Mouse (Mus musculus): ENCODE measurements around the gene Chst8. TPM values are rescaled to one million over a fixed set of nuclear protein-coding genes. Genes with fewer than 3 reads are reported as not detected.

Chst8 gene
- polyA plus RNA-seq, 1 experiment from 2014 or later = 2.6 TPM

GRCm38 (mm10) chr7:34717161-34717810 is 95.2 kb downstream of the Chst8 start:
- no peaks in the 10 kb centered on the region for H3K9me3 ChIP-seq (ENCODE audit: control insufficient read depth, low read length)
- DNase-seq (ENCODE audit: low spot score) (peak; percentile 44), ATAC-seq (ENCODE audit: insufficient number of reproducible peaks, low FRiP score, low TSS enrichment, low read depth) (no peak)
- H3K4me1 ChIP-seq (ENCODE audit: control insufficient read depth, insufficient read depth, low read length) = peaks cover 28% of the 10 kb centered on the region
- 7% methylated on average over 11 of the region's 11 CpGs for WGBS
- no peak overlapping the region for H3K27ac ChIP-seq (replicated peaks; ENCODE audit: low read depth, low read length)
- no peaks in the 10 kb centered on the region for H3K27me3 ChIP-seq (ENCODE audit: control insufficient read depth, insufficient read depth, low read length)
- no peak overlapping the region for H3K4me2 ChIP-seq (ENCODE audit: low read depth, severe bottlenecking)
- no peak overlapping the region for H3K4me3 ChIP-seq (ENCODE audit: low read depth, low read length)
- no peak overlapping the region for H3K9ac ChIP-seq (ENCODE audit: low read length)
- no peaks in the 10 kb centered on the region for H3K36me3 ChIP-seq (ENCODE audit: control insufficient read depth, insufficient read depth, low read length)

DNA sequence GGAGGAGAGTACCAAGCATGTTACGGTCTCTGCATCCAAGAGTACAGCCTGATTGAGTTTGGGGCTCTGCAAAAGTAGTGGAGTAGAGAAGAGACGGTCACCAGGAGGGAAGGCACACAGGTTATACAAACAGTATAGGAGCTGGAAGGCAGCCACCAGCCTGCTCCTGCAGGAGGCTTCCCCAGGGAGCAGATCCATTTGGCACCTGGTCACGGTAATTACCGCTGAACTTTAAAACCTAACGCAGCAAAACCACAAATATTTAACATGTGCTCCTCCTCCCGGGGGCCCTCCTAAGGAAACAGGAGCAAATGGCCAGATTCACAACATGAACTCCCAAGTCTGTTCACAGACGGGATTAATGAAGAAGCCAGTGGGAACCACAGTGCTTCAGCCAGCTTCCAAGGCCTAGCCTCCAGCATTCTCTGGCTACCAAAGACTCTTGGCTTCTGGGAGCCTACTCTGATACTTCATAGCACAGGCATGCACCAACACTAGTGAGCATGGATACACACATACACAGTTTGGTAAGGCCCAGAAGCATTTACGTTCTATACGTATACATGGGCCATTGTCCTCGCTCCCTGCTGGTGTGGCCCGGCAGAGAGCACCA is 97.6 kb downstream of the Chst8 start:
- H3K4me3 ChIP-seq (ENCODE audit: low read depth, low read length) = no peak overlapping the region
- ATAC-seq (ENCODE audit: insufficient number of reproducible peaks, low FRiP score, low TSS enrichment, low read depth) = no peak
- 41% methylated on average over 11 of the region's 11 CpGs for WGBS

DNA sequence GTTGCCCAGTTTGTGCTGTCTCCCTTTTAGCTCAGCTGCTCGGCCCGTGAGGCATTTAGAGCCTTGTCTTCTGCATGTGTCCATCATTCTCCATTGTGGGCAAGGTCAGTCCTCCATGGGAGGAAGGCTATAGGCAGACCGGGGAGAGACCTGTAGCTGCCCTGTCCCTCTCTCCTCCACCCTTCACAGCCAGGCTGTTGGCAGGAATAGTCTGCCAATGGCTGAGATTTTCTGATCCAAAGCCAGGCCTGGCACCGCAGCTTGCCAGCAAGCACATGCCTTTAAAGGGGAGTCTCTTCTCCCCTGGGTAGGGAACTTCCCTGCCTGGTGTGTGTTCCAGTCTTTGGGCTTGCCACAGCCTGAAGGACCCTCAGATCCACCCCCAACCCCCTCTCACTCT is 103.4 kb downstream of the Chst8 start:
- Histone ChIP-seq H3K9ac (ENCODE audit: low read length) (no peak overlapping the region), H3K36me3 (ENCODE audit: control insufficient read depth, insufficient read depth, low read length) (no peaks in the 10 kb centered on the region), H3K27me3 (ENCODE audit: control insufficient read depth, insufficient read depth, low read length) (no peaks in the 10 kb centered on the region), H3K27ac (replicated peaks; ENCODE audit: low read depth, low read length) (no peak overlapping the region), H3K9me3 (ENCODE audit: control insufficient read depth, low read length) (no peaks in the 10 kb centered on the region), H3K4me3 (ENCODE audit: low read depth, low read length) (no peak overlapping the region), H3K4me1 (ENCODE audit: control insufficient read depth, insufficient read depth, low read length) (0 out of 2 replicates have a peak, but pooled peaks cover 3% of the 10 kb centered on the region), H3K4me2 (ENCODE audit: low read depth, severe bottlenecking) (no peak overlapping the region)
- DNase-seq (ENCODE audit: low spot score) (no peak), ATAC-seq (ENCODE audit: insufficient number of reproducible peaks, low FRiP score, low TSS enrichment, low read depth) (no peak)
- WGBS = 89% methylated on average over 4 of the region's 4 CpGs

More for the DNA sequence above, 97.6 kb downstream of the Chst8 start:
- peaks cover 17% of the 10 kb centered on the region for H3K4me1 ChIP-seq (ENCODE audit: control insufficient read depth, insufficient read depth, low read length)
- DNase-seq (ENCODE audit: low spot score) = peak; percentile 52
- no peak overlapping the region for H3K4me2 ChIP-seq (ENCODE audit: low read depth, severe bottlenecking)
- no peaks in the 10 kb centered on the region for H3K27me3 ChIP-seq (ENCODE audit: control insufficient read depth, insufficient read depth, low read length)
- H3K36me3 ChIP-seq (ENCODE audit: control insufficient read depth, insufficient read depth, low read length) = no peaks in the 10 kb centered on the region
- no peaks in the 10 kb centered on the region for H3K9me3 ChIP-seq (ENCODE audit: control insufficient read depth, low read length)
- H3K27ac ChIP-seq (replicated peaks; ENCODE audit: low read depth, low read length) = no peak overlapping the region
- H3K9ac ChIP-seq (ENCODE audit: low read length) = no peak overlapping the region

- 72% methylated on average over 4 of the region's 4 CpGs for WGBS
- DNase-seq (ENCODE audit: low spot score) (no peak), ATAC-seq (ENCODE audit: insufficient number of reproducible peaks, low FRiP score, low TSS enrichment, low read depth) (no peak)
- Histone ChIP-seq H3K4me2 (ENCODE audit: low read depth, severe bottlenecking) (no peak overlapping the region), H3K36me3 (ENCODE audit: control insufficient read depth, insufficient read depth, low read length) (no peaks in the 10 kb centered on the region), H3K4me1 (ENCODE audit: control insufficient read depth, insufficient read depth, low read length) (0 out of 2 replicates have a peak, but pooled peaks cover 3% of the 10 kb centered on the region), H3K9me3 (ENCODE audit: control insufficient read depth, low read length) (no peaks in the 10 kb centered on the region), H3K9ac (ENCODE audit: low read length) (no peak overlapping the region), H3K27me3 (ENCODE audit: control insufficient read depth, insufficient read depth, low read length) (0 out of 2 replicates have a peak, but pooled peaks cover 2% of the 10 kb centered on the region), H3K27ac (replicated peaks; ENCODE audit: low read depth, low read length) (no peak overlapping the region), H3K4me3 (ENCODE audit: low read depth, low read length) (no peak overlapping the region)
These were observed 108.1 kb downstream of the Chst8 start for GRCm38 (mm10) chr7:34704401-34704800.

DNA sequence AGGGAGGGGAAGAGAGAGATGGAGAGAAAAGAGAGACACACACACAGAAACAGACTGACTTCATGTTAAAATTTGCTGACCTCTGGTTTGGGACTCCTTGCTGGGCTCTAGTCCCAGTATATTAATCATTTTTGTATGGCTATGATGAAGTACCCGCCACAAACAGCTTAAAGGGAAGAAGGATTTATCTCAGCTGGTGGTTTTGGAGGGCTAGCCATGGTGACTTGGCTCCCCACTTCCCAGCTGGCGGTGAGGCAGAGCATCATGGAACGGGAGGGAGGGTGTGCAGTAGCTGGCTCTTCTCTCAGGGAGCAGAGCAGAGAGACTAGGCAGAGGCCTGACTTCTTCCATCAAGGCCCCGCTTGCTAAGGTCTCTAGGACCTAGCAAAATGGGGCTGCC is 109.1 kb downstream of the Chst8 start:
- WGBS = 63% methylated on average over 4 of the region's 4 CpGs
- no peak for ATAC-seq (ENCODE audit: insufficient number of reproducible peaks, low FRiP score, low TSS enrichment, low read depth)

DNA sequence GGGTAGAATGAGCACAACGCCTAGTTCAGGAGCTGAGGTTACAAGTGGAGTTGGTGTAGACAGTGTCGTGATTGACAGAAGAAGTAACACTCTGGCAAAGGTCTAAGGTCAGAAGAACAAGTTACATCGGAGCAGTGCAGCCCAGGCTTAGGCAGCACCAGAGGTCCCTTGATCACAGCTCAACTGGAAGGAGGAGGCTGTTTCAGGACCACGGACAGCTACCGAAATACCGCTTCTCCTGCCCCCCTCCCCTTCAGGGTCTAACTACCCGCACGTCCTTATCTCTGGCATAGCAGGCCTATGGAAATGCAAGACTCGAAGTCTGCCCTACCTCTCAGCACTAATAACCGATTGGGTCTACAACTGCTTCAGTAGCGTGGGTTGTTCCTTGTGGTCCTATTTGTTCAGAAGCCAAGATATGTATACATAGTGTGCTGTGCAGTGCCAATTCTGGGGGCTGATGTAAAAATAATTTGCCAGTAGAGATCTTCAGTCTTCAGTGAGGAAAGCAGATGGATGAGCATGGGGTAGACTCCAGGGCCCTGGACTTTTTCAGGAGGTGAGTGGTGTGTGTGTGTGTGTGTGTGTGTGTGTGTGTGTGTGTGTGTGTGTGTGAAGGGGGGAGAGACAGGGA is 109.7 kb downstream of the Chst8 start:
- Histone ChIP-seq H3K36me3 (ENCODE audit: control insufficient read depth, insufficient read depth, low read length) (no peaks in the 10 kb centered on the region), H3K27me3 (ENCODE audit: control insufficient read depth, insufficient read depth, low read length) (0 out of 2 replicates have a peak, but pooled peaks cover 2% of the 10 kb centered on the region), H3K27ac (replicated peaks; ENCODE audit: low read depth, low read length) (no peak overlapping the region), H3K4me1 (ENCODE audit: control insufficient read depth, insufficient read depth, low read length) (0 out of 2 replicates have a peak, but pooled peaks cover 3% of the 10 kb centered on the region), H3K9ac (ENCODE audit: low read length) (no peak overlapping the region), H3K9me3 (ENCODE audit: control insufficient read depth, low read length) (no peaks in the 10 kb centered on the region), H3K4me3 (ENCODE audit: low read depth, low read length) (no peak overlapping the region), H3K4me2 (ENCODE audit: low read depth, severe bottlenecking) (no peak overlapping the region)
- no peak for ATAC-seq (ENCODE audit: insufficient number of reproducible peaks, low FRiP score, low TSS enrichment, low read depth)
- peak; percentile 87 for DNase-seq (ENCODE audit: low spot score)
- 17% methylated on average over 11 of the region's 11 CpGs for WGBS

More for the DNA sequence above, 109.1 kb downstream of the Chst8 start:
- no peak for DNase-seq (ENCODE audit: low spot score)
- 0 out of 2 replicates have a peak, but pooled peaks cover 3% of the 10 kb centered on the region for H3K4me1 ChIP-seq (ENCODE audit: control insufficient read depth, insufficient read depth, low read length)
- H3K4me3 ChIP-seq (ENCODE audit: low read depth, low read length) = no peak overlapping the region
- H3K27me3 ChIP-seq (ENCODE audit: control insufficient read depth, insufficient read depth, low read length) = 0 out of 2 replicates have a peak, but pooled peaks cover 2% of the 10 kb centered on the region
- H3K9ac ChIP-seq (ENCODE audit: low read length) = no peak overlapping the region
- H3K27ac ChIP-seq (replicated peaks; ENCODE audit: low read depth, low read length) = no peak overlapping the region
- no peaks in the 10 kb centered on the region for H3K9me3 ChIP-seq (ENCODE audit: control insufficient read depth, low read length)
- no peak overlapping the region for H3K4me2 ChIP-seq (ENCODE audit: low read depth, severe bottlenecking)
- H3K36me3 ChIP-seq (ENCODE audit: control insufficient read depth, insufficient read depth, low read length) = no peaks in the 10 kb centered on the region

GRCm38 (mm10) chr7:34699888-34700287 is 112.6 kb downstream of the Chst8 start:
- Histone ChIP-seq H3K4me2 (ENCODE audit: low read depth, severe bottlenecking) (no peak overlapping the region), H3K27ac (replicated peaks; ENCODE audit: low read depth, low read length) (no peak overlapping the region), H3K4me3 (ENCODE audit: low read depth, low read length) (no peak overlapping the region), H3K27me3 (ENCODE audit: control insufficient read depth, insufficient read depth, low read length) (0 out of 2 replicates have a peak, but pooled peaks cover 2% of the 10 kb centered on the region), H3K9ac (ENCODE audit: low read length) (no peak overlapping the region), H3K36me3 (ENCODE audit: control insufficient read depth, insufficient read depth, low read length) (no peaks in the 10 kb centered on the region), H3K4me1 (ENCODE audit: control insufficient read depth, insufficient read depth, low read length) (no peaks in the 10 kb centered on the region), H3K9me3 (ENCODE audit: control insufficient read depth, low read length) (no peaks in the 10 kb centered on the region)
- ATAC-seq (ENCODE audit: insufficient number of reproducible peaks, low FRiP score, low TSS enrichment, low read depth) (no peak), DNase-seq (ENCODE audit: low spot score) (no peak)
- WGBS = 59% methylated on average over 3 of the region's 3 CpGs

DNA sequence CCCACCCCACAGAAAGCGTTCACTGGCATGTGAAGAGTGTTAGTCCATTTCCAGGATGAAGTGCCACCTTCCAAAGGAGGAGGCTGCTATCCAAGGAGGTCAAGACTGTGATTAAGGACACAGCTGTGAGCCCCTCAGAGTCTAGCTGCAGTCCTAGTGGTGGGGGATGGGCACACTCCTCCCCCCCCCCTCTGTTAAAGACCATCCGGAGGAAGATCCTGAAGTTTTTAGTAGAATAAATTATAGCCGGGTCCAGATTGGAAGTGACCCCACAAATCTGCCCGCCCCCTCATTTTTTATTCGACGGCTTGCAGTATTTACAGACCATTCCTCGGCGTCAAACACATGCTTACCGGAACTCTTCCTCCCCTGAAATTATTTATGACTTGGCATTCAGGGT is 114.3 kb downstream of the Chst8 start:
- Histone ChIP-seq H3K27ac (replicated peaks; ENCODE audit: low read depth, low read length) (no peak overlapping the region), H3K4me2 (ENCODE audit: low read depth, severe bottlenecking) (no peak overlapping the region), H3K4me1 (ENCODE audit: control insufficient read depth, insufficient read depth, low read length) (no peaks in the 10 kb centered on the region), H3K27me3 (ENCODE audit: control insufficient read depth, insufficient read depth, low read length) (0 out of 2 replicates have a peak, but pooled peaks cover 2% of the 10 kb centered on the region), H3K9me3 (ENCODE audit: control insufficient read depth, low read length) (no peaks in the 10 kb centered on the region), H3K36me3 (ENCODE audit: control insufficient read depth, insufficient read depth, low read length) (no peaks in the 10 kb centered on the region), H3K9ac (ENCODE audit: low read length) (no peak overlapping the region), H3K4me3 (ENCODE audit: low read depth, low read length) (no peak overlapping the region)
- no peak for ATAC-seq (ENCODE audit: insufficient number of reproducible peaks, low FRiP score, low TSS enrichment, low read depth)
- DNase-seq (ENCODE audit: low spot score) = no peak
- 65% methylated on average over 9 of the region's 9 CpGs for WGBS
